Mouse (Mus musculus): ENCODE data around the gene Nemp1. TPM values are rescaled to one million over a fixed set of nuclear protein-coding genes. Genes with fewer than 3 reads are reported as not detected.

Gene Nemp1
- polyA plus RNA-seq, 1 experiment, result 6.7 TPM

DNA sequence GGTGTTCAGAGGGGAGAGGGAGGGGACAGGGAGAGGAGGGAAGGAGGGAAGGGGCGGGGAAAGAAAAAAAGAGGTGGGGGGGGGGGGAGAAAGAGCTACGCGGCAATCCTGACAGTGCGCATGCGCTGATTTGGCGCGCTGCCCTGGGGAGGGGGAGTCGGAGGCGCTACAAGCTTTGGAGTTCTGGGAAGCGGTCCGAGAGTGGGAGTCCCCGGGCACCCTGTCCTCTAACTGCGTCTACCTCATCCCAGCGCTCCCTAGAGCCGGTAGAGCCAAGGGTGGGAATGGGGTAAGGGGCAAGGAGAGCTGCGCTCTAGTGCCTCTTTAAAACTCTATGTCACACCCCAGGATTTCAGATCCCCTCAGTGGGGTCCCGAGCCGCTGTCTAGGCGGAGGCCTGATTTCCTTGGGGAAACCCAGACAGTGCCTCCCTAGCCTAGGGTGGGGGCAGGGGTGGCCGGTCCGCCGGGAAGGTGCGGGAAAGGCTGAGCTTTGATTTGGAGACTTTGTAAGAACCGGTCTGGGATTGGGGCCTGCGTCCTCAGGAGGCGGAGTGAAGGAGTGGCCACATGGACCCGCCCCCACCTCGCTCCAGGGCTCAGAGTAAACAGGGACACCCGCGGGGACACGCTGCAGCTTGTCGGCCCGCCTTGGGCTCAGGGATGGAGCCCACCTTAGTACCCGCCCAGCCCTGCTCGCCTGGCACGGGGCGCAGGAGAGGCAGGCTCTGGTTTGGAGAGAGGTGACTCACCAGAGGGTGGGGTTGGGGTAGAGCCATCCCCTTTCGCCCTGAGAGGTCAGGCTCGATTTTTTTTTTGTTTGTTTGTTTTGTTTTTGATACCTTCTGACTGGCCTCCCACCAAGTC lies 45.3 kb upstream of the Nemp1 start:
- Histone ChIP-seq H3K27ac (ENCODE audit: insufficient read depth, low read length) (peak overlapping the region; percentile 94), H3K4me1 (ENCODE audit: control insufficient read depth, insufficient read depth, low read length) (peaks cover 13% of the 10 kb centered on the region), H3K4me3 (replicated peaks; ENCODE audit: insufficient read depth, low read depth, low read length) (peak overlapping the region; percentile 90), H3K27me3 (ENCODE audit: control insufficient read depth, insufficient read depth, low read length) (no peaks in the 10 kb centered on the region)
- peak; percentile 74 for TF ChIP-seq POLR2A (IDR thresholded peaks at IDR 0.05; ENCODE audit: borderline replicate concordance, insufficient read depth, low read length)
- TF ChIP-seq CTCF (IDR thresholded peaks at IDR 0.05; ENCODE audit: borderline replicate concordance, insufficient read depth, low read depth, low read length), result no peak
- WGBS, result under 1% methylated on average over 37 of the region's 39 CpGs
- DNase-seq, result peak; percentile 94

DNA sequence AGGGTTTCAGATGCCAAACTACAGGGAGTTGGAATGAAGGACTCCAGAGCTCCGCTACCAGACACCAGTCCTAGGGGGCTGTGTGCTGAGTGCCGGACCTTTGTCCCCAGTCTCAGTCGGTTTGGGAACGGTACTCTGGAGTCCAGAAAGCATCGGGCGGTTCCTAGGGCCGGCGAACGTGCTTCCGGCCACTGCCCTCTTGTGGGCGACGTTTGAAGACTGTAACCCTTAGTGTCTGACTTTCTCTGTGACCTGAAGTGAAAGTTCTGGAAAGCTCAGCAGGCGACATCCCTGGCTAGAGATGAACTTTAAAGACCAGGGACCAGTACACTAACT lies 44.7 kb upstream of the Nemp1 start:
- 2% methylated on average over 13 of the region's 13 CpGs for whole genome bisulfite sequencing
- no peak for TF ChIP-seq POLR2A (IDR thresholded peaks at IDR 0.05; ENCODE audit: borderline replicate concordance, insufficient read depth, low read length)
- peak; percentile 56; the same call in 1 of the 2 replicates for TF ChIP-seq CTCF (IDR thresholded peaks at IDR 0.05; ENCODE audit: borderline replicate concordance, insufficient read depth, low read depth, low read length)
- Histone ChIP-seq H3K4me3 (replicated peaks; ENCODE audit: insufficient read depth, low read depth, low read length) (peak overlapping the region; percentile 90), H3K27me3 (ENCODE audit: control insufficient read depth, insufficient read depth, low read length) (no peaks in the 10 kb centered on the region), H3K4me1 (ENCODE audit: control insufficient read depth, insufficient read depth, low read length) (peaks cover 7% of the 10 kb centered on the region; the same call in 1 of the 2 replicates), H3K27ac (ENCODE audit: insufficient read depth, low read length) (peak overlapping the region; percentile 94)
- peak in 1 of 2 experiments; percentile 77 for DNase-seq

DNA sequence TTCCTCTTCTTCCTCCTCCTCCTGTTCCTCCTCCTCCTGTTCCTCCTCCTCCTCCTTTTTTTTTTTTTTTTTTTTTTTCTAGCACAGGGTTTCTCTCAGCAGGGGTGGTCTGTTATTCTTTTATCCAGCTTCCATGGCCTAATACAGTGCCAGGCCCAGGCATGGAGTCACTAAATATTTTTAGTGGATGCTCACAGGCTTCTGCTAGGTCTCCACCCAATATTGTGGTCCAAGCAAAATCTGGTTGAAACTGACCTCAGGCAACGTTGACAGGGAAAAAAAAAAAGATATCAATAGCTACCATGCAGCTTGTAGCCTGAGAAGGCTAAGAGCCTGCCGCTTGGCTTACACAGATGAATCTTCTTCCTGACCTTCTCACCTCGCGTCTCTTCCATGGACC lies 44.0 kb upstream of the Nemp1 start:
- TF ChIP-seq CTCF (IDR thresholded peaks at IDR 0.05; ENCODE audit: borderline replicate concordance, insufficient read depth, low read depth, low read length) (no peak), POLR2A (IDR thresholded peaks at IDR 0.05; ENCODE audit: borderline replicate concordance, insufficient read depth, low read length) (no peak)
- peaks cover 1% of the 10 kb centered on the region; the same call in 1 of the 2 replicates for H3K4me1 ChIP-seq (ENCODE audit: control insufficient read depth, insufficient read depth, low read length)
- 78% methylated on average over 4 of the region's 4 CpGs for WGBS
- H3K4me3 ChIP-seq (replicated peaks; ENCODE audit: insufficient read depth, low read depth, low read length), result no peak overlapping the region
- H3K27me3 ChIP-seq (ENCODE audit: control insufficient read depth, insufficient read depth, low read length), result no peaks in the 10 kb centered on the region
- DNase-seq, result no peak
- H3K27ac ChIP-seq (ENCODE audit: insufficient read depth, low read length), result peak overlapping the region; percentile 94; the same call in 1 of the 2 replicates

DNA sequence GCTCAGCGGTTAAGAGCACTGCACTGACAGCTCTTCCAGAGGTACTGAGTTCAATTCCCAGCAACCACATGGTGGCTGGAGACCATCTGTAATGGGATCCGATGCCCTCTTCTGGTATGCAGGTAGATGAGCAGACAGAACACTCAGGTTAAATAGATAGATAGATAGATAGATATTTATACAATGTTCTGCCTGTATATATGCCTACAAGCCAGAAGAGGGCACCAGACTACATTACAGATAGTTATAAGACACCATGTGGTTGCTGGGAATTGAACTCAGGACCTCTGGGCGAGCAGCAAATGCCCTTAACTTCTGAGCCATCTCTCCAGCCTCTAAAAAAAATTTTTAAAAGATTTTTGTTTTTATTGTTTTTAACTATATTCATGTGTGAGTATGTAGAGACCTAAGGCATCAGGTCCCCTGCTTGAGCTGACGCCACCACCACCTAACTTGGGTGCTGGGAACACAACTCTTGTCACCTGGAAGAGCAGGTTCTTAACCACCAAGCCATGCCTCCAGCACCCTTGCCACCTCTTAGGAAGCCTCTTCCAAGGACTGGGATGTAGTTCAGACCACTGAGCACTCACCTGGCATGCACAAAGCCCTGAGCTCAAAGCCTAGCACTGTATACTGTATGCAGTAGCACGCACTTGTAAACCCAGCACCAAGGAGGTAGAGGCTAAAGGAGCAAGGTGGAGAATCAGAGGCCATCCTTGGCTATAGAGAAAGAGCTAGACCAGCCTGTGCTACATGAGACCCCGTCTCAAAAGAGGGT lies 43.1 kb upstream of the Nemp1 start:
- no peak for TF ChIP-seq POLR2A (IDR thresholded peaks at IDR 0.05; ENCODE audit: borderline replicate concordance, insufficient read depth, low read length)
- TF ChIP-seq CTCF (IDR thresholded peaks at IDR 0.05; ENCODE audit: borderline replicate concordance, insufficient read depth, low read depth, low read length), result 0 out of 2 replicates have a peak, but pooled peaks have one; percentile 0
- Histone ChIP-seq H3K4me3 (replicated peaks; ENCODE audit: insufficient read depth, low read depth, low read length) (no peak overlapping the region), H3K4me1 (ENCODE audit: control insufficient read depth, insufficient read depth, low read length) (no peaks in the 10 kb centered on the region), H3K27me3 (ENCODE audit: control insufficient read depth, insufficient read depth, low read length) (no peaks in the 10 kb centered on the region), H3K27ac (ENCODE audit: insufficient read depth, low read length) (no peak overlapping the region)
- WGBS, result 96% methylated on average over 6 of the region's 6 CpGs
- no peak for DNase-seq

DNA sequence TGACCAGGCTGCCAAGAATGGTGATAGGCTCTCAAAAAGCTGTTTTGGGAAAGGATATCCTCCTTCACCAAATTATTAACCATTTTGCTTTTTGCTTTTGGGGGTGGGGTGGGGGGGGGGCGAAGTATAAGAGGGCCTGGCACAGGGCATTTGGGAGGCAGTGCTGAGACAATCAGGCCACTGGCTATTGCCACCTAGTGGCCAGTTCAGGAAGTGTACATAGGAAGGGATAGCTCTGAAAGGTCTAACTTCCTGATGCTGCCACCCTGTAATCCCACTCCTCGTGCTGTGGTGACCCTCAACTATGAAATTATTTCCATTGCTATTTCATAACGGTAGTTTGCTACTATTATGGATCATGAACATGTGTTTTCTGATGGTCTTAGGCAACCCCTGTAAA lies 40.3 kb upstream of the Nemp1 start:
- no peaks in the 10 kb centered on the region for H3K27me3 ChIP-seq (ENCODE audit: control insufficient read depth, insufficient read depth, low read length)
- WGBS, result 88% methylated on average over 3 of the region's 3 CpGs
- H3K27ac ChIP-seq (ENCODE audit: insufficient read depth, low read length), result no peak overlapping the region
- peak; percentile 59 to 65 for DNase-seq
- H3K4me1 ChIP-seq (ENCODE audit: control insufficient read depth, insufficient read depth, low read length), result no peaks in the 10 kb centered on the region
- TF ChIP-seq POLR2A (IDR thresholded peaks at IDR 0.05; ENCODE audit: borderline replicate concordance, insufficient read depth, low read length) (no peak), CTCF (IDR thresholded peaks at IDR 0.05; ENCODE audit: borderline replicate concordance, insufficient read depth, low read depth, low read length) (peak; percentile 74)
- no peak overlapping the region for H3K4me3 ChIP-seq (replicated peaks; ENCODE audit: insufficient read depth, low read depth, low read length)

DNA sequence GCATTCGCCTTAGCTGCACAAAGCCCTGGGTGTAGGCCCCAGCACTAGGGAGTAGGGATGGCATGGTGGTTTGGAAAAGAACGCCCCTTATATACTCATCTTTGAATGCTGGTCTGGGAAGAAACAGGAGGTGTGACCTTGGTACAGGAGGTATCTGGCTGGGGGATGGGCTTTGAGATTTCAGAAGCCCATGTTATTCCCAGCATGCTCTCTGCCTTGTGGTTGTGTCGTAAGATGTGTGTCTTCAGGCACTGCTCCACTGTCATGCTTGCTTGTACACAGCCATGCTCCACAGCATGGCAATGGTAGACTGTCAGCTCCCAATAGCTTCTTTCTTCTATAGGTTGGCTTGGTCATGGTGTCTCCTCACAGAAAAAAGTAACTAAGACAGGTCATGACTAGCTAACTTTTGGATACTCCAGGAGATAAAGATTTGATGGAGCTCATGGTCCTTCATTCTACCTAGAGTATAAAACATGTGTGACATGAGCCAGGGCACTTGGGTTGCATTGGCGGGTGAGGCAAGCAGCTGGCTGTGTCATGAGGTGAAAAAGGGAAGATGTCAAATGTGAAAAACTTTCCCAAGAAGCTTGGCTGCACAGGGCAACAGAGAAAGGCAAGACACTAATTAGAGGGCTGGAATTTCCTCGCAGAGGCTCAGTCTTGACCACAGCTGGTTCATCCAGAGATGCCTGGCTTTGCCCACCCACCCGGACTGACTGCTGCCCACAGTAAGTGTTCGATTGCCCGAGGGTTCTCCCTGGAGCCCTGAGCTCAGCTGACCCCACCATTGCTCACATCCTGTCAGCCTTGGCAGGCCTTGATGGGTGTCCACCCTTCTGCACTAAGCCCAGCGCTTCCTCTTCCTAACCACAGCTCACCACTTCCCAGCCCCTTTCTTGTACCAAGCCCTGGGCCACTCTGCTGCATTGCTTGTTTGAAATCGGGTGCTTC lies 35.2 kb upstream of the Nemp1 start:
- TF ChIP-seq POLR2A (IDR thresholded peaks at IDR 0.05; ENCODE audit: borderline replicate concordance, insufficient read depth, low read length) (no peak), CTCF (IDR thresholded peaks at IDR 0.05; ENCODE audit: borderline replicate concordance, insufficient read depth, low read depth, low read length) (no peak)
- H3K4me1 ChIP-seq (ENCODE audit: control insufficient read depth, insufficient read depth, low read length), result no peaks in the 10 kb centered on the region
- H3K27ac ChIP-seq (ENCODE audit: insufficient read depth, low read length), result no peak overlapping the region
- no peaks in the 10 kb centered on the region for H3K27me3 ChIP-seq (ENCODE audit: control insufficient read depth, insufficient read depth, low read length)
- DNase-seq, result no peak
- no peak overlapping the region for H3K4me3 ChIP-seq (replicated peaks; ENCODE audit: insufficient read depth, low read depth, low read length)
- 85% methylated on average over 10 of the region's 10 CpGs for WGBS

DNA sequence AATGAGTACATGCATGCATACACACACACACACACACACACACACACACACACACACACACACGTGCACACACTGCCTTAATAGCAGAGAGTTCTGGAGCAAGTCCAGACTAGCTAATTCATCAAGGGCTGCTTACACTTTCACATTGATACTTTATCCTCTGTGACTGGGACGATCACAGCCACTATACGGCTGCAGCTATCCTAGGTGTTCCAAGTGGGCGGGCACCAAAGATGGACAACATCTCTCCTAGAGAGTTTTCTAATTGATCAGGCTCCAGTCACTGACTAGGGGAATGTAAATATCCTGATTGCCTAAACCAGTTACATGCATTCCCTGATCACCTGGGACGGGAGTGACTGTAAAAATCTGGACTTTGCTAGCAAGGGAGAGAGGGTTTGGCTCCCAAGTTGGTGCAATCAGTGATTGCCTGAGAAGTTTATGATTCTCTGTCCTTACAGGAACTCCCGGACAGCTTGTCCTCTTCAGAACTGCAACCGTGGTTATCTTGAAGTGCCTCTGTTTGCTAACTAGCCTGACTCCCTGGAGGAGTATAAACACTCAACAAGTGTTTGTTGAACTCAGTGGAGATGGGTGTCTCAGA lies 33.9 kb upstream of the Nemp1 start:
- no peaks in the 10 kb centered on the region for H3K27me3 ChIP-seq (ENCODE audit: control insufficient read depth, insufficient read depth, low read length)
- TF ChIP-seq CTCF (IDR thresholded peaks at IDR 0.05; ENCODE audit: borderline replicate concordance, insufficient read depth, low read depth, low read length) (no peak), POLR2A (IDR thresholded peaks at IDR 0.05; ENCODE audit: borderline replicate concordance, insufficient read depth, low read length) (no peak)
- no peak overlapping the region for H3K4me3 ChIP-seq (replicated peaks; ENCODE audit: insufficient read depth, low read depth, low read length)
- WGBS, result 75% methylated on average over 7 of the region's 7 CpGs
- H3K27ac ChIP-seq (ENCODE audit: insufficient read depth, low read length), result no peak overlapping the region
- no peaks in the 10 kb centered on the region for H3K4me1 ChIP-seq (ENCODE audit: control insufficient read depth, insufficient read depth, low read length)
- DNase-seq, result no peak
